Mouse (Mus musculus) ES-E14 (cell line): ENCODE measurements at regions not wholly inside any gene's neighbourhood (a gene's known extent, or its start where the extent isn't known, plus 50 kb on each side); places are given as distances from the start of the nearest gene placed in this dataset.

Experiments used
- DNase-seq: peaks from one replicate; pipeline ENCODE4 v3.0.0-alpha.2; 2013; ENCODE audit warnings: low read depth, low spot score
- H3K27ac ChIP-seq: 2 replicates; pipeline ENCODE4 v1.5.1; 2012; ENCODE audit warnings: low read depth, mild to moderate bottlenecking, low read length, moderate library complexity, mixed read lengths; ENCODE audit not compliant: poor library complexity, insufficient read depth, severe bottlenecking
- H3K36me3 ChIP-seq: 2 replicates; pipeline ENCODE4 v1.6.1; 2012; ENCODE audit warnings: mild to moderate bottlenecking, low read length, moderate library complexity, mixed read lengths; ENCODE audit not compliant: control insufficient read depth, poor library complexity, insufficient read depth, severe bottlenecking
- H3K4me1 ChIP-seq, 2 experiments: fragments of 150-350 bp in 1 of 2; sonication (generic) in 1 of 2; 2 replicates each; pipeline ENCODE4 v1.6.1; 2012; ENCODE audit warnings: low read length in 2 of 2, mild to moderate bottlenecking in 1 of 2, mixed read lengths in 1 of 2; ENCODE audit not compliant: control insufficient read depth in 2 of 2, insufficient read depth in 2 of 2, poor library complexity in 1 of 2
- H3K4me3 ChIP-seq, 2 experiments: fragments of 150-350 bp in 1 of 2; sonication (generic) in 1 of 2; 2 replicates each; pipeline ENCODE4 v1.5.1; 2012; ENCODE audit warnings: low read length in 2 of 2, low read depth in 1 of 2, mild to moderate bottlenecking in 1 of 2, mixed read lengths in 1 of 2; ENCODE audit not compliant: insufficient read depth in 1 of 2, poor library complexity in 1 of 2, severe bottlenecking in 1 of 2
- H3K9ac ChIP-seq: 2 replicates; pipeline ENCODE4 v1.6.1; 2012; ENCODE audit warnings: low read depth, mild to moderate bottlenecking, low read length, mixed read lengths; ENCODE audit not compliant: poor library complexity, insufficient read depth, severe bottlenecking
- H3K9me3 ChIP-seq: fragments of 150-350 bp; sonication (generic); 2 replicates; pipeline ENCODE4 v1.6.1; 2012; ENCODE audit warnings: low read depth, mild to moderate bottlenecking, low read length; ENCODE audit not compliant: control insufficient read depth, insufficient read depth
- CHD2 ChIP-seq: IDR thresholded peaks from 2 replicates; pipeline ENCODE4 v1.6.1; 2014; ENCODE audit warnings: mild to moderate bottlenecking, low read depth, low read length, inconsistent platforms
- HCFC1 ChIP-seq: IDR thresholded peaks from 2 replicates; pipeline ENCODE4 v1.6.1; 2012; ENCODE audit warnings: low read length, inconsistent platforms, borderline replicate concordance; ENCODE audit not compliant: insufficient read depth
- MAFK ChIP-seq: IDR thresholded peaks from 2 replicates; pipeline ENCODE4 v1.6.1; 2014; ENCODE audit warnings: mild to moderate bottlenecking, low read depth, low read length, inconsistent platforms; ENCODE audit not compliant: insufficient read depth
- ZC3H11A ChIP-seq: IDR thresholded peaks from 2 replicates; pipeline ENCODE4 v1.6.1; 2012; ENCODE audit warnings: low read depth, mild to moderate bottlenecking, inconsistent platforms, low read length, borderline replicate concordance
- ZNF384 ChIP-seq: IDR thresholded peaks from 2 replicates; pipeline ENCODE4 v1.6.1; 2012; ENCODE audit warnings: low read depth, low read length, inconsistent platforms
- in situ Hi-C, 2 experiments: fragments of 600-800 bp; cut with MboI; formaldehyde crosslinking; loops; one replicate each; pipeline ENCODE4 v1.15.1; 2025; ENCODE audit warnings: low sequenced_read_pairs in 2 of 2, inconsistent platforms in 1 of 2; ENCODE audit not compliant: unreplicated experiment in 2 of 2

GRCm38 (mm10) chr11:44303786-44304185 lies 96.1 kb upstream of the Il12b start:
- Histone ChIP-seq H3K4me3 (no peak overlapping the region), H3K9me3 (no peaks in the 10 kb centered on the region), H3K36me3 (no peaks in the 10 kb centered on the region), H3K9ac (no peak overlapping the region), H3K27ac (no peak overlapping the region), H3K4me1 (no peaks in the 10 kb centered on the region)
- no peak for DNase-seq
- in situ Hi-C loops = no loop called here
- TF ChIP-seq CHD2 = no peak
- TF ChIP-seq HCFC1 = no peak
- no peak for TF ChIP-seq MAFK
- no peak for TF ChIP-seq ZC3H11A
- no peak for TF ChIP-seq ZNF384

GRCm38 (mm10) chr11:44316061-44316460 lies 83.8 kb upstream of the Il12b start:
- in situ Hi-C loops = no loop called here
- no peak for TF ChIP-seq ZC3H11A
- TF ChIP-seq CHD2 = no peak
- TF ChIP-seq HCFC1 = no peak
- TF ChIP-seq MAFK = no peak
- TF ChIP-seq ZNF384 = no peak
- Histone ChIP-seq H3K9me3 (no peaks in the 10 kb centered on the region), H3K4me3 (no peak overlapping the region), H3K4me1 (no peaks in the 10 kb centered on the region), H3K9ac (no peak overlapping the region), H3K36me3 (no peaks in the 10 kb centered on the region), H3K27ac (no peak overlapping the region)
- no peak for DNase-seq

DNA sequence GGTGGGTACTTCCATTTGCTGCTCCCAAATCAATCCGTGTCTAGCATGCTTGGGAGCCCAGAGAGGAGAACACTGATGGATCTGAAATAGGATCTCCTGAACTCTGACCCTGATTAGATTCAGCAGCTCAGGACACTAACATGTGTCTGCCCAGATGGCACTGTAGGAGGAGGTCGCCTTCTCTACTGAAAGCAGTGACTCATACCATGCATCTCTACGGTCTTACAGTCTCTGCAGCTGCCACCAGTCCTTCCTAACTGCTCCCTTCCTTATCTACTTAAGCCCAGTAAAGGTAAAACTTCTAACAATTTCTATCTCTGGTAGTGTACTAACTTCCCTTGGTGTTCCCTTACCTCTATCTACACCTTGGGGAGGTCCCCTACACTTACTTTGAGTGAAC lies 80.7 kb upstream of the Il12b start:
- no peak overlapping the region for H3K9ac ChIP-seq
- no peak for TF ChIP-seq CHD2
- no peak for TF ChIP-seq ZC3H11A
- TF ChIP-seq ZNF384 = no peak
- no peak for TF ChIP-seq MAFK
- TF ChIP-seq HCFC1 = no peak
- H3K27ac ChIP-seq = no peak overlapping the region
- DNase-seq = no peak
- H3K4me3 ChIP-seq = no peak overlapping the region
- H3K9me3 ChIP-seq = no peaks in the 10 kb centered on the region
- H3K36me3 ChIP-seq = no peaks in the 10 kb centered on the region
- in situ Hi-C loops = no loop called here
- H3K4me1 ChIP-seq = no peaks in the 10 kb centered on the region

DNA sequence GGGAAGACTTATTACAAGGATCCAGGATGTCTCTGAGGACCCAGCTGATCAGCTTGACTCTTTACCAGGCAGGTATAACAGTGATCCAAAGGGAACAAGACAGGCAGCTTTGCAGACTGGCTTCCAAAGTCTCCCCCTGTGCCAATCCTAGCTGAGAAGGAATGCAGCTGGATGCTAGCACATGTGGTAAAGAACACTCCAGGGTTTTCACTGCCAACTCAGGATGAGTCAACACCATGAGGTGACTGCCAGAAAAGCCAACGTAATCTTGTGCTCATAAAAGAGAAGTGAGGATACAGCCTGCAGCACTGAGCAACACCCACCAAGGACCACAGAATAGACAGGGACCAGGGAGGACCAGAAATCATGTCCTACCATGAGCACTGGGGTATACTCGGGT lies 76.5 kb upstream of the Il12b start:
- in situ Hi-C loops = loop anchor here in 1 of 2 experiments (10.0 kb wide), 1 partner anchor 549 kb away; no protein-coding TSS in a partner anchor
- DNase-seq = no peak
- H3K9ac ChIP-seq = no peak overlapping the region
- H3K27ac ChIP-seq = no peak overlapping the region
- no peaks in the 10 kb centered on the region for H3K4me1 ChIP-seq
- TF ChIP-seq ZNF384 (no peak), HCFC1 (no peak), MAFK (no peak), CHD2 (no peak), ZC3H11A (no peak)
- no peak overlapping the region for H3K4me3 ChIP-seq
- no peaks in the 10 kb centered on the region for H3K36me3 ChIP-seq
- H3K9me3 ChIP-seq = no peaks in the 10 kb centered on the region

DNA sequence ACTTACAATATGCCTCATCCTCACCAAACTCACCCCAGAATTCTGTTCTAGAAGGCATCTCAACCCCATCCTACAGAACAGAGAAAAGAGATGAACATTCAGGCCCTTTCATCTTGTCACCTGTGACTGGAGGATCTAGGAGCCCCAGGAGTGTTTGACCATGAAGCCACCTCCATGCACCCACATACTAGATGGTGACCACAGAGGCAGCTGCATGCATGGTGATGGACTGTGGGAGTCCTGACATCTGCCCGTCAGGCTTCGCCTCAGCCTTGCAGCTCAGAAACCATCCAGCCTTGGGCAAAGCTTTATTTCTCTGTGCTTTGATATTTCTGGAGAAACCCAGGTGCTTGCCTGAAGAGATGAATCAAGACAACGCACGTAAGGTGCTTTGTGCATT lies 74.8 kb upstream of the Il12b start:
- TF ChIP-seq ZNF384 (no peak), HCFC1 (no peak), MAFK (no peak), ZC3H11A (no peak), CHD2 (no peak)
- no peak overlapping the region for H3K4me3 ChIP-seq
- DNase-seq = no peak
- H3K9ac ChIP-seq = no peak overlapping the region
- no peaks in the 10 kb centered on the region for H3K4me1 ChIP-seq
- H3K27ac ChIP-seq = no peak overlapping the region
- H3K36me3 ChIP-seq = no peaks in the 10 kb centered on the region
- in situ Hi-C loops = loop anchor here (5.0 to 10.0 kb wide), 2 partner anchors 543 to 550 kb away; no protein-coding TSS in a partner anchor
- no peaks in the 10 kb centered on the region for H3K9me3 ChIP-seq
